Mouse (Mus musculus): ENCODE data around the gene Ostf1. TPM values are rescaled to one million over a fixed set of nuclear protein-coding genes. Genes with fewer than 3 reads are reported as not detected.

Ostf1 gene
- polyA plus RNA-seq, 1 experiment from 2014 or later: 40.9 TPM

DNA sequence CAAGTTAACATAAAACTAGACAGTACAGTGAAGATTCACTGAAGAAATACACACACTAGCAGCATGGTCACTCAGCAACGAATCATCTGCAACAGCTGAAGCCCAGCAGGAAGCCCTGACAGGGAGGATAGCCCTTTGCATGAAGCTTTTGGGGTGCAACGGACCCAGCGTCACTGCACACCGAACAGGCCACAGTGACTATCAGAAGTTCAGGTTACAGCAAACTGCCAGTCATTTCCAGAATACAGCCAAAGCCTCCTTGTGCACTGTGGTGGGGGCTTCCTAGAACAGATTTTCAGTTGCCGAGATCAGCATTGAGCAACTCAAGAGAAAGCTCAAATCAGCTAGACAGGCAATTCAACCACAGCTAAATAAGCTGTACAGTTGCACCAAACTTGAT lies 54.3 kb downstream of the Ostf1 start:
- no peak overlapping the region for H3K4me2 ChIP-seq (ENCODE audit: low read depth, low read length)
- no peaks in the 10 kb centered on the region for H3K36me3 ChIP-seq (replicated peaks; ENCODE audit: control insufficient read depth, insufficient read depth, low read depth, low read length)
- H3K4me1 ChIP-seq (ENCODE audit: control insufficient read depth, insufficient read depth, low read length): no peaks in the 10 kb centered on the region
- H3K27ac ChIP-seq (replicated peaks; ENCODE audit: low read depth, low read length): no peak overlapping the region
- DNase-seq (ENCODE audit: low spot score): no peak
- no peaks in the 10 kb centered on the region for H3K9me3 ChIP-seq (replicated peaks; ENCODE audit: control insufficient read depth, low read length)
- H3K9ac ChIP-seq (replicated peaks; ENCODE audit: low read length): no peak overlapping the region
- 57% methylated on average over 5 of the region's 5 CpGs for WGBS
- no peak overlapping the region for H3K4me3 ChIP-seq (ENCODE audit: low read depth, low read length)
- H3K27me3 ChIP-seq (ENCODE audit: control insufficient read depth, insufficient read depth, low read length): no peaks in the 10 kb centered on the region
- ATAC-seq (replicated peaks; ENCODE audit: insufficient number of reproducible peaks, low FRiP score, low TSS enrichment, low read depth): no peak

- DNase-seq (ENCODE audit: low spot score) (no peak), ATAC-seq (replicated peaks; ENCODE audit: insufficient number of reproducible peaks, low FRiP score, low TSS enrichment, low read depth) (no peak)
- 97% methylated on average over 3 of the region's 3 CpGs for WGBS
- Histone ChIP-seq H3K36me3 (replicated peaks; ENCODE audit: control insufficient read depth, insufficient read depth, low read depth, low read length) (no peaks in the 10 kb centered on the region), H3K27ac (replicated peaks; ENCODE audit: low read depth, low read length) (no peak overlapping the region), H3K4me3 (ENCODE audit: low read depth, low read length) (no peak overlapping the region), H3K27me3 (ENCODE audit: control insufficient read depth, insufficient read depth, low read length) (no peaks in the 10 kb centered on the region), H3K4me2 (ENCODE audit: low read depth, low read length) (no peak overlapping the region), H3K4me1 (ENCODE audit: control insufficient read depth, insufficient read depth, low read length) (no peaks in the 10 kb centered on the region), H3K9ac (replicated peaks; ENCODE audit: low read length) (no peak overlapping the region), H3K9me3 (replicated peaks; ENCODE audit: control insufficient read depth, low read length) (no peaks in the 10 kb centered on the region)
These were observed 55.7 kb downstream of the Ostf1 start for GRCm38 (mm10) chr19:18575891-18576290.

- 64% methylated on average over 5 of the region's 5 CpGs for WGBS
- Histone ChIP-seq H3K36me3 (replicated peaks; ENCODE audit: control insufficient read depth, insufficient read depth, low read depth, low read length) (no peaks in the 10 kb centered on the region), H3K4me3 (ENCODE audit: low read depth, low read length) (no peak overlapping the region), H3K9ac (replicated peaks; ENCODE audit: low read length) (no peak overlapping the region), H3K4me2 (ENCODE audit: low read depth, low read length) (no peak overlapping the region), H3K27ac (replicated peaks; ENCODE audit: low read depth, low read length) (no peak overlapping the region), H3K27me3 (ENCODE audit: control insufficient read depth, insufficient read depth, low read length) (no peaks in the 10 kb centered on the region), H3K9me3 (replicated peaks; ENCODE audit: control insufficient read depth, low read length) (no peaks in the 10 kb centered on the region), H3K4me1 (ENCODE audit: control insufficient read depth, insufficient read depth, low read length) (no peaks in the 10 kb centered on the region)
- DNase-seq (ENCODE audit: low spot score) (no peak), ATAC-seq (replicated peaks; ENCODE audit: insufficient number of reproducible peaks, low FRiP score, low TSS enrichment, low read depth) (no peak; the same call in 1 of the 2 replicates)
These were observed 57.7 kb downstream of the Ostf1 start for GRCm38 (mm10) chr19:18573907-18574306.

DNA sequence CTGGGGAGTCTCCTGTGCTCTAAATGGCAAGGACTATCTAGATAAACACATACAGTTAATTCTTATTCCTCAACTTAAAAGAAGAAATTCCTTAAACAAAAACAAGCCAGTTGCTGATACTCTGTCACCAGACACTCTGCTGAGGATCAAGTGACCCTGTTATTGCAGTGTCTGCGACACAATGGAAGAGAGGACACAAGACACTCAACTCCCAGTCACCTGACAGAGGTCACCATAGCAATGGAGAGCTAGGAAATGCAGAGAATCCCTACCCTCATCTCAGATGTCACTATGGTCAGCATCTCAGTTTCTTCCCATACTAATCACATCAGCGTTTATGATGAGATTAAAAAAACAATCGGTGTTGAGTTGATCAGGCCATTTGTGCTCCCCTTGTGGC lies 58.2 kb downstream of the Ostf1 start:
- Histone ChIP-seq H3K4me2 (ENCODE audit: low read depth, low read length) (no peak overlapping the region), H3K27ac (replicated peaks; ENCODE audit: low read depth, low read length) (no peak overlapping the region), H3K36me3 (replicated peaks; ENCODE audit: control insufficient read depth, insufficient read depth, low read depth, low read length) (no peaks in the 10 kb centered on the region), H3K4me1 (ENCODE audit: control insufficient read depth, insufficient read depth, low read length) (no peaks in the 10 kb centered on the region), H3K4me3 (ENCODE audit: low read depth, low read length) (no peak overlapping the region), H3K27me3 (ENCODE audit: control insufficient read depth, insufficient read depth, low read length) (no peaks in the 10 kb centered on the region), H3K9me3 (replicated peaks; ENCODE audit: control insufficient read depth, low read length) (no peaks in the 10 kb centered on the region), H3K9ac (replicated peaks; ENCODE audit: low read length) (no peak overlapping the region)
- DNase-seq (ENCODE audit: low spot score): no peak
- peak; percentile 42; the same call in 1 of the 2 replicates for ATAC-seq (replicated peaks; ENCODE audit: insufficient number of reproducible peaks, low FRiP score, low TSS enrichment, low read depth)
- WGBS: 71% methylated on average over 3 of the region's 3 CpGs

DNA sequence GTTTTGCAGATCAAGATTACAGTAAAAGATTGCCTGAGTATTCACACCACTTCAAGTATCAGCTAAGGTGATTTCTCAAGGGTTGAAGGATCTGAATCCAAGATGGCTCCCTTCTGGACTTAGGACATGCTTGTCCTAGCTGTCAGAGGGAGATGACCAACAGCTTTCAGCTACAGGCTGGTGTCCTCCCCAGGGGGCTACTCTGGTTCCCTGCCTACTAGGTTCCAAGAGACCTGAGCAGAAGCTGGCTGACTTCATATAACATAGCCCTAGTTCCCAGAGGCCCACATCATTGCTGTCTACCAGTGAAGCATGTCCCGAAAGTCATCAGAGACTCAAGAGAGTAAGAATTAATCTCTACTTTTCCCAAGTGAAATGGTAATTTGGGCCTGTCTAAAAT lies 62.1 kb downstream of the Ostf1 start:
- no peak for DNase-seq (ENCODE audit: low spot score)
- 86% methylated on average over 1 of the region's 1 CpGs for WGBS

DNA sequence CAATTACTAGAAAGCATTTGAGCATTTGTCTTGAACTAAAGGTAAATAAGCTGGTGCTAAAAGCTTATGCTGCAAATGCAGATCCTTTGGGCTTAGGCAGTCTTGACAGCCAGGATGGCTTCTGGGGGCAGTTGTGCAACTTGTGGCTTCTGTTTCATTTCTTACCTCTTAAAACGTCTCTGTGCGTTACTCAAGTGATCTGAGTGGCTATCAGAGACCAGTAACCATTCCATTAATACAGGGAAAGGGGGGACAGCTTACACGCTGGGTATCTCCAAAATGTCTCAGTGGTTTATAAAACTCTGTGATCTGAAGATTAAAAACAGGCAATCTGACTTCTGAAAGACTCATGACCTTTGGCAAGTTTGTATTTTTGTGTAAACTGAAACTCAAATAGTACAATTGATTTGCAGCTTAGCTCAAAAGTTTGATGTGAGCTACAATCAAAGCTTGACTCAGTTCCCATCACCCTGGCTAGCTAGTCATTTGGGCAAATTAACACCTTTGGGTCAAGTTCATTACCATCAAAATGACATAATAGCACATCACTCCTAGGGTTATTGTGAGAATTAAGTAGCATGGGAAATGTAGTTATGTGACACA lies 62.7 kb downstream of the Ostf1 start:
- Histone ChIP-seq H3K4me1 (ENCODE audit: control insufficient read depth, insufficient read depth, low read length) (no peaks in the 10 kb centered on the region), H3K36me3 (replicated peaks; ENCODE audit: control insufficient read depth, insufficient read depth, low read depth, low read length) (no peaks in the 10 kb centered on the region), H3K27me3 (ENCODE audit: control insufficient read depth, insufficient read depth, low read length) (no peaks in the 10 kb centered on the region), H3K27ac (replicated peaks; ENCODE audit: low read depth, low read length) (no peak overlapping the region), H3K4me3 (ENCODE audit: low read depth, low read length) (no peak overlapping the region), H3K9ac (replicated peaks; ENCODE audit: low read length) (no peak overlapping the region), H3K4me2 (ENCODE audit: low read depth, low read length) (no peak overlapping the region), H3K9me3 (replicated peaks; ENCODE audit: control insufficient read depth, low read length) (no peaks in the 10 kb centered on the region)
- ATAC-seq (replicated peaks; ENCODE audit: insufficient number of reproducible peaks, low FRiP score, low TSS enrichment, low read depth) (no peak), DNase-seq (ENCODE audit: low spot score) (no peak)
- 76% methylated on average over 3 of the region's 3 CpGs for WGBS

More for the DNA sequence above, 62.1 kb downstream of the Ostf1 start:
- Histone ChIP-seq H3K36me3 (replicated peaks; ENCODE audit: control insufficient read depth, insufficient read depth, low read depth, low read length) (no peaks in the 10 kb centered on the region), H3K4me1 (ENCODE audit: control insufficient read depth, insufficient read depth, low read length) (no peaks in the 10 kb centered on the region), H3K27me3 (ENCODE audit: control insufficient read depth, insufficient read depth, low read length) (no peaks in the 10 kb centered on the region), H3K27ac (replicated peaks; ENCODE audit: low read depth, low read length) (no peak overlapping the region), H3K9ac (replicated peaks; ENCODE audit: low read length) (no peak overlapping the region), H3K4me3 (ENCODE audit: low read depth, low read length) (no peak overlapping the region), H3K9me3 (replicated peaks; ENCODE audit: control insufficient read depth, low read length) (no peaks in the 10 kb centered on the region), H3K4me2 (ENCODE audit: low read depth, low read length) (no peak overlapping the region)
- ATAC-seq (replicated peaks; ENCODE audit: insufficient number of reproducible peaks, low FRiP score, low TSS enrichment, low read depth): no peak

DNA sequence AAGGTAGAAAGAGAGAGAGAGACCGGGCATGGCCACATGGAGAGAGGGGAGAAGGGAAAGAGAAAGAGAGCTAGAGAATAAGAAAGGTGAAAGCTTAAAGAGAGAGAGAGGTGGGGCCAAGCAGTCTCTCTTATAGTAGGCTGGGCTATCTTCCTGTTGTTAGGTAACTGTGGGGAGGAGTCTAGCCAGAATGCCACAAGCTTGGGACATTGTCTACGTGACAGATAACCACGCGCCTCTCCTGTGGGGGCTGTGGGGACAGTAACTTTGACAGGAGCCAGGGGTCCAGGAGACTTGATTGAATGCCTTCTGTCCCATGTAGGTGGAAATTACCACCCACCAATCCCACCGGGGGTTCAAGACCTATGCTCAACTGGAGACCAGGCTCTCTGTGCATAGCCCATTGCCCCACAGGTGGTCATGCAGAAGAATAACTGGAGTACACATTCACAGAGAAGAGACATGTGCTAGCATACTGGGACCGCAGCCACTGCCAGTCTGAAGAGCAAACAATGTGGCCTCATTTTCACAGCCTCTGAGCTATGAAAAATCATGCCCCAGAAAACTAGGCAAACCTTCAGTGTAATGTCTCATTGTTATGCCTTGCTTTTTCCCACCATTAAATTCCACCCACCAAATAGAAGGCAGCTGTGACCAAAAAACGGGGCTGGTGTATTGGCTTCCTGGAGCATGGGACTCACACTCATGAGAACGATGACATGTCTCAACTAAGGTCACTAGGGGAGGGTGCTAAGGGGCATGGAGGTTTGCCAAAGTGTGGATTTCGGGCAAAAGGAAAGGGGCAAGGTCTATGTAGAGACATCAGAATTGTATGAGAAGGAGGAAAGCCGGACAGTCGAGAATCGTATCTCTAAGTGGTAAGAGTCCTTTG lies 63.4 kb downstream of the Ostf1 start:
- Histone ChIP-seq H3K9me3 (replicated peaks; ENCODE audit: control insufficient read depth, low read length) (no peaks in the 10 kb centered on the region), H3K4me2 (ENCODE audit: low read depth, low read length) (no peak overlapping the region), H3K27ac (replicated peaks; ENCODE audit: low read depth, low read length) (no peak overlapping the region), H3K36me3 (replicated peaks; ENCODE audit: control insufficient read depth, insufficient read depth, low read depth, low read length) (no peaks in the 10 kb centered on the region), H3K4me1 (ENCODE audit: control insufficient read depth, insufficient read depth, low read length) (no peaks in the 10 kb centered on the region), H3K4me3 (ENCODE audit: low read depth, low read length) (no peak overlapping the region), H3K9ac (replicated peaks; ENCODE audit: low read length) (no peak overlapping the region), H3K27me3 (ENCODE audit: control insufficient read depth, insufficient read depth, low read length) (no peaks in the 10 kb centered on the region)
- DNase-seq (ENCODE audit: low spot score) (no peak), ATAC-seq (replicated peaks; ENCODE audit: insufficient number of reproducible peaks, low FRiP score, low TSS enrichment, low read depth) (no peak)
- 88% methylated on average over 12 of the region's 12 CpGs for WGBS

DNA sequence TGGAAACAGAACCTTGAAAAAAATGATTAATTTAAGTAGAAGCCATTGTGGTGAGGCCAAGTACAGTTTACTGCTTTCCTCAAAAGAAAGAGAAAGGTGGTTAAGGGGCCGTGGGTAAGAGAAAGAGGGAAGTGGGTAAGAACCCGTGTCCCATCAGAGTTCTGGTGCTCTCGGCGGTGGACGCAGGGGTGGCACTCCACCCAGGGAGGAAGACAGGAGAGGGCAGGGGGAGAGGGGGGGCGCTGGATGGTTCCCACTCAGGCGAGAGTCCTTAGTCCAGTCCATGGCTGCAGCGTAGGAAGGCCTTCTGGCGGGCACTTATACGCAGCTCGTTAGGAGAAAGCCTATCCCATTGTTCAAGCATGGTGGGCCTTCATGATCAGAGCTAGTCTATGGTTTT lies 64.1 kb downstream of the Ostf1 start:
- Histone ChIP-seq H3K27ac (replicated peaks; ENCODE audit: low read depth, low read length) (no peak overlapping the region), H3K9ac (replicated peaks; ENCODE audit: low read length) (no peak overlapping the region), H3K9me3 (replicated peaks; ENCODE audit: control insufficient read depth, low read length) (no peaks in the 10 kb centered on the region), H3K27me3 (ENCODE audit: control insufficient read depth, insufficient read depth, low read length) (no peaks in the 10 kb centered on the region), H3K4me1 (ENCODE audit: control insufficient read depth, insufficient read depth, low read length) (no peaks in the 10 kb centered on the region), H3K4me2 (ENCODE audit: low read depth, low read length) (no peak overlapping the region), H3K4me3 (ENCODE audit: low read depth, low read length) (no peak overlapping the region), H3K36me3 (replicated peaks; ENCODE audit: control insufficient read depth, insufficient read depth, low read depth, low read length) (no peaks in the 10 kb centered on the region)
- DNase-seq (ENCODE audit: low spot score) (no peak), ATAC-seq (replicated peaks; ENCODE audit: insufficient number of reproducible peaks, low FRiP score, low TSS enrichment, low read depth) (no peak)
- WGBS: 90% methylated on average over 11 of the region's 11 CpGs

Measured in embryonic facial prominence, embryonic 11.5 days (tissue).